ENCODE assay signal across 8 mouse cellular contexts in the genomic region with DNA sequence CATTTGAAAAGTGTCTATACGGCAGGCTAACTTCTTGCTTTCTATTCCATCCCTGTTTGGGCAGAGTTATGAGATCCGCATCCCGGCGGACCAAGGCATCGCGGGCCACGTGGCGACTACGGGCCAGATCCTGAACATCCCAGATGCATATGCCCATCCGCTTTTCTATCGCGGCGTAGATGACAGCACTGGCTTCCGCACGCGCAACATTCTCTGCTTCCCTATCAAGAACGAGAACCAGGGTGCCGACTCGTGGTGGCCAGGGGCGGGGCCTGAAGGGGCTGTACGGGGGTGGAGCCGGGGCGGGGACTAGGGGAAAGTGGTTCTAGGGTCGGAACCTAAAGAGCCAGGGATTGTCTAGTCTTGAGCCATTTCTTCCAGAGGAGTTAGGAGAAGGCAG.
A peak's percentile ranks its signal among the peaks of the same experiment; 100 is the strongest.
DNase-seq lines count a peak whose midpoint lies in the region; ATAC-seq and TF ChIP-seq lines count a peak whose summit lies in the region.

No protein-coding gene starts in this region.

- DNase-seq in kidney, adult 2 months = peak; percentile 19
- DNase-seq in kidney, postnatal 25 days = no peak
- DNase-seq in adrenal gland, postnatal 36 days = peak; percentile 41 to 54
- no peak for DNase-seq in heart, postnatal 0 days (ENCODE audit: low spot score)
- DNase-seq in liver, adult 2 months (ENCODE audit: extremely low read depth, low read depth, low spot score) = peak; percentile 8
- DNase-seq in neural tube, embryonic 11.5 days (ENCODE audit: low spot score) = peak; percentile 51
- DNase-seq in left cerebral cortex, postnatal 25 days (ENCODE audit: low spot score in 2 of 2) = no peak
- DNase-seq in cerebellum, adult 18-20 months = no peak

- intact Hi-C loops in left cerebral cortex, postnatal 25 days (cut with DNase I) = loop anchor here (5.0 kb wide), 2 partner anchors 77 to 92 kb away; partner anchors contain the start of gene Gm45837

- WGBS in kidney, adult 2 months = 23% methylated on average over 24 of the region's 24 CpGs
- WGBS in heart, postnatal 0 days = 14% methylated on average over 24 of the region's 24 CpGs
- 25% methylated on average over 24 of the region's 24 CpGs for WGBS in liver, adult 2 months
- 6% methylated on average over 24 of the region's 24 CpGs for WGBS in neural tube, embryonic 11.5 days

- peak; percentile 38; the same call in 1 of the 2 replicates for ATAC-seq in heart, postnatal 0 days (ENCODE audit: insufficient read depth, low read depth)
- peak; percentile 23; the same call in 1 of the 2 replicates for ATAC-seq in neural tube, embryonic 11.5 days (ENCODE audit: insufficient read depth, low FRiP score, low TSS enrichment)

- H3K9ac ChIP-seq in heart, postnatal 0 days (replicated peaks; ENCODE audit: low read depth, low read length) = no peak overlapping the region
- no peak overlapping the region for H3K9ac ChIP-seq in liver, adult 2 months (ENCODE audit: low read depth, low read length)
- H3K9ac ChIP-seq in neural tube, embryonic 11.5 days (ENCODE audit: low read length) = no peak overlapping the region

- no peaks in the 10 kb centered on the region for H3K36me3 ChIP-seq in kidney, adult 2 months (ENCODE audit: control insufficient read depth, insufficient read depth, low read length)
- no peaks in the 10 kb centered on the region for H3K36me3 ChIP-seq in heart, postnatal 0 days (replicated peaks; ENCODE audit: control insufficient read depth, insufficient read depth, low read length)
- H3K36me3 ChIP-seq in liver, adult 2 months (ENCODE audit: control insufficient read depth, insufficient read depth, low read length) = no peaks in the 10 kb centered on the region
- H3K36me3 ChIP-seq in neural tube, embryonic 11.5 days (ENCODE audit: control insufficient read depth, insufficient read depth, low read length) = no peaks in the 10 kb centered on the region

- no peaks in the 10 kb centered on the region for H3K9me3 ChIP-seq in heart, postnatal 0 days (replicated peaks; ENCODE audit: control insufficient read depth, low read length)
- no peaks in the 10 kb centered on the region for H3K9me3 ChIP-seq in neural tube, embryonic 11.5 days (ENCODE audit: control insufficient read depth, low read length)

- peak overlapping the region; percentile 35 for H3K4me2 ChIP-seq in heart, postnatal 0 days (ENCODE audit: low read depth, low read length)
- peak overlapping the region; percentile 33 for H3K4me2 ChIP-seq in neural tube, embryonic 11.5 days (ENCODE audit: low read depth)

- no peaks in the 10 kb centered on the region for H3K4me1 ChIP-seq in kidney, adult 2 months (ENCODE audit: control insufficient read depth, insufficient read depth, low read length)
- no peaks in the 10 kb centered on the region for H3K4me1 ChIP-seq in heart, postnatal 0 days (ENCODE audit: control insufficient read depth, insufficient read depth)
- H3K4me1 ChIP-seq in liver, adult 2 months (ENCODE audit: control insufficient read depth, insufficient read depth, low read length) = no peaks in the 10 kb centered on the region
- H3K4me1 ChIP-seq in neural tube, embryonic 11.5 days (ENCODE audit: control insufficient read depth, insufficient read depth, low read length) = no peaks in the 10 kb centered on the region

- H3K79me2 ChIP-seq in liver, adult 2 months (ENCODE audit: control insufficient read depth, insufficient read depth, low read length) = no peaks in the 10 kb centered on the region

- H3K27me3 ChIP-seq in kidney, adult 2 months (replicated peaks; ENCODE audit: control insufficient read depth, insufficient read depth, low read length) = no peaks in the 10 kb centered on the region
- H3K27me3 ChIP-seq in heart, postnatal 0 days (ENCODE audit: control insufficient read depth, insufficient read depth, low read length) = peaks cover 36% of the 10 kb centered on the region
- no peaks in the 10 kb centered on the region for H3K27me3 ChIP-seq in liver, adult 2 months (ENCODE audit: control insufficient read depth, insufficient read depth, low read length)
- no peaks in the 10 kb centered on the region for H3K27me3 ChIP-seq in neural tube, embryonic 11.5 days (ENCODE audit: control insufficient read depth, insufficient read depth, low read length)

- TF ChIP-seq POLR2A in kidney, adult 2 months (IDR thresholded peaks at IDR 0.05; ENCODE audit: low read depth, low read length) = no peak
- TF ChIP-seq POLR2A in liver, adult 2 months (IDR thresholded peaks at IDR 0.05; ENCODE audit: extremely low read depth, insufficient read depth, low read length) = no peak

- TF ChIP-seq EP300 in heart, postnatal 0 days (IDR thresholded peaks at IDR 0.05; ENCODE audit: low read depth) = no peak

- no peak overlapping the region for H3K4me3 ChIP-seq in kidney, adult 2 months (ENCODE audit: insufficient read depth, low read depth, low read length)
- H3K4me3 ChIP-seq in heart, postnatal 0 days (ENCODE audit: low read depth, low read length) = 0 out of 2 replicates have a peak overlapping the region, but pooled peaks have one; percentile 15
- no peak overlapping the region for H3K4me3 ChIP-seq in liver, adult 2 months (ENCODE audit: insufficient read depth, low read depth, low read length)
- H3K4me3 ChIP-seq in neural tube, embryonic 11.5 days (ENCODE audit: low read depth, low read length) = no peak overlapping the region

- no peak for TF ChIP-seq CTCF in kidney, adult 2 months (conservative IDR thresholded peaks at IDR 0.05; ENCODE audit: insufficient read depth, insufficient read length, low read depth, low read length)
- no peak for TF ChIP-seq CTCF in heart, postnatal 0 days (IDR thresholded peaks at IDR 0.05; ENCODE audit: low read depth)
- TF ChIP-seq CTCF in liver, adult 2 months (IDR thresholded peaks at IDR 0.05; ENCODE audit: low read depth, low read length) = no peak

- no peak overlapping the region for H3K27ac ChIP-seq in kidney, adult 2 months (ENCODE audit: insufficient read depth, low read depth, low read length)
- H3K27ac ChIP-seq in heart, postnatal 0 days (ENCODE audit: low read depth) = no peak overlapping the region
- H3K27ac ChIP-seq in liver, adult 2 months (replicated peaks; ENCODE audit: insufficient read depth, low read depth, low read length) = no peak overlapping the region
- no peak overlapping the region for H3K27ac ChIP-seq in neural tube, embryonic 11.5 days (ENCODE audit: low read depth, low read length)

Comparison
In these comparisons a context has a peak if more than half of its experiments do, and no peak if none do; other contexts are left out.
1. DNase-seq: peak in kidney, adult 2 months (single experiment), adrenal gland, postnatal 36 days (2 of 2), liver, adult 2 months (single experiment) and neural tube, embryonic 11.5 days (single experiment); none in kidney, postnatal 25 days (0 of 2), heart, postnatal 0 days (single experiment), left cerebral cortex, postnatal 25 days (0 of 2) and cerebellum, adult 18-20 months (0 of 2).